Mouse (Mus musculus) embryo, embryonic 11 days (tissue): Measurements from ENCODE around the gene Pla2g15.

ENCODE experiments used
- DNase-seq: peaks from one replicate; pipeline ENCODE4 v3.0.0-alpha.2; 2015

Gene Pla2g15

DNA sequence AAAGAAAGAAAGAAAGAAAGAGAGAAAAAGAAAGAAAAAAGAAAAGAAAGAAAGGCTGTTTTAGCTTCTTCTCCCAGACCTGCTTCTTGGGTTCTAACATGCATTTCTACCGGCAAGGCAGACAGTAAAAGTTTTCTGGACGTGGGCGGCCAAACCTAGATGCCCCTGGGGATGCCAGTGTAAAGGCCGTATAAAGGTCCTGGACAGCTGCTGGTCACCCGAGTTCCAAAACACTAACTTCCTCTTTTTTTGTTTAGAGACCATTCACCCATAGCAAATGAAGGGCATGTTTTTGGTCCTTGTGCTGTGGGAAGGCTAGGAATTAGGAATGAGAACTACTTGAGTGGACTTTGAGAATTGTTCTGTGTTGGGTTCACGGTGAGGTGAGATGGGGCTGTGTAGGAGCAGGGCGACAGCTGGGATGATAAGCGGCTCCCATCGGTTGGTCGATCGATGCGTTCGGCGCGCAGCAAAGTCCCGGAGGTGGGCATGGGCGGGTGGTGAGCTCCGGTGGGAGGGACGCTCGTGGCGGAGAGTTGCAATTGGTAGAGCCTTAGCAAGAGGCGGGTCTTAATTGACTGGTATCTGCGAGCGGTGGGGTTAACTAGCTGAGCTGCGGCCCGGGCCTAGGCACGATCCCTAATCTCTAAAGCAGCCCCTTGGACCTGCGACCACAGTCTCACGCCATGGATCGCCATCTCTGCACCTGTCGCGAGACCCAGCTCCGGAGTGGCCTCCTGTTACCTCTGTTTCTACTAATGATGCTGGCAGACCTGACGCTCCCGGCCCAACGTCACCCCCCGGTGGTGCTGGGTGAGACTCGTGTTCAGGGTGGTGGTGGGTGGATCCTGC is at the start of gene Pla2g15:
Gene Pla2g15 (plus strand): TSS at position 599 of the 852 bp plus-strand sequence.
- peak; percentile 96 for DNase-seq

DNA sequence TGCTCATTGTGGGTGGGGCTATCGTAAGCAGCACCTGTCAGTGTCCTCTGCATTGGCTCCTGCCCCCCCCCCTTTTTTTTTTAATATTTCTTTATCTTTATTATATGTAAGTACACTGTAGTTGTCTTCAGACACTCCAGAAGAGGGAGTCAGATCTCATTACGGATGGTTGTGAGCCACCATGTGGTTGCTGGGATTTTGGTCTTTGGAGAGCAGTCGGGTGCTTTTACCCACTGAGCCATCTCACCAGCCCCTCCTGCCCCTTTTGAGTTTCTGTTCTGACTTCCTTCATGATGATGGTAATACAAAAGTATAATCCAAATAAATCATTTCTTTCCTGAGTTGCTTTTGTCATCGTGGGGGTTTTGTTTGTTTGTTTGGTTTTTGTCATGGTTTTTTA is 47.9 kb upstream of the Pla2g15 start:
- DNase-seq: no peak

- no peak for DNase-seq
Observed at GRCm38 (mm10) chr8:106103888-106104287, 46.3 kb upstream of the Pla2g15 start.

DNA sequence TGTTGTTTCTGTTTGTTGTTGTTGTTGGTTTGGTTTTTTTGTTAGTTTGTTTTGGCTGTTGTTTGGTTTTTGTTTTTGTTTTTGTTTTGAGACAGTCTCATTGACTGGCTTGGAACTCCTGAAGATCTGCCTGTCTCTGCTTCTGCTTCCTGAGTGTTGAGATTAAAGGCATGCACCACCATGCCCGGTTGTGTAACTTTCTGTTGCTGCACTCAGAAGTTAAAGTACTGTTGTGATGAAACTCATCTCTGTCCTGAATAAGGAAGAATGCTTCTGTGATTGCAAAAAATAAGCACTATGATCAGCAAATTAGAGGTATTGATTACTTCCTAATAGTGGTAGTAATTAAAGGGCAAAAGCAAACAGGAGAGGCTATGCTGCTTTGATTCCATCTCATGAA is 44.0 kb upstream of the Pla2g15 start:
- no peak for DNase-seq

GRCm38 (mm10) chr8:106108080-106108479 is 42.1 kb upstream of the Pla2g15 start:
- DNase-seq: no peak

DNA sequence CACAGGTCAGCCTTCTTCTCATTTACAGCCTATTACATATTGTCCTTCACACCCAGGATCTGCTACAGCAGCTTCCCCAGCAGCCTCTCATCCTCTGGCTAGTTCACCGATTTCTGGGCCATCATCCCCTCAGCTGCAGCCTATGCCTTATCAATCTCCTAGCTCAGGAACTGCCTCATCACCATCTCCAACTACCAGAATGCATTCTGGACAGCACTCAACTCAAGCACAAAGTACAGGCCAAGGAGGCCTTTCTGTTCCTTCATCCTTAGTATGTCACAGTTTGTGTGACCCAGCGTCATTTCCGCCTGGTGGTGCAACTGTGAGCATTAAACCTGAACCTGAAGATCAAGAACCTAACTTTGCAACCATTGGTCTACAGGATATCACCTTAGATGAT is 41.5 kb upstream of the Pla2g15 start:
- no peak for DNase-seq

DNA sequence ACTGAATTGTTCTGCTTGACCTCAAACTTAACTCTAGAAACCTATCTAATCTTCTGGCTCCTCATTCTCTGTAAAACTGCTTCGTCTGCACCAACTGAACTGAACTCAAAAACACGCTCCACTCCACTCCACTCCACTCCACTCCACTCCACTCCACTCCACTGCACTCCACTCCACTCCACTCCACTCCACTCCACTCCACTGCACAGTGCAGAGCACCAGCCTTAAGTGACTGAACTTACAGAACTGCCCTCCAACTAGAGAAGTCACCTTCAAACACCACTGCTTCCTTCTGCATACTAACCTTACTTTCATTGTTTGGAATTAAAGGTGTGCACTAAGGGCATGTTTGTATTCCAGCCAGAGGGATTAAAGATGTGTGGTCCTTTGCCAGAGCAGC is 38.2 kb upstream of the Pla2g15 start:
- no peak for DNase-seq

DNA sequence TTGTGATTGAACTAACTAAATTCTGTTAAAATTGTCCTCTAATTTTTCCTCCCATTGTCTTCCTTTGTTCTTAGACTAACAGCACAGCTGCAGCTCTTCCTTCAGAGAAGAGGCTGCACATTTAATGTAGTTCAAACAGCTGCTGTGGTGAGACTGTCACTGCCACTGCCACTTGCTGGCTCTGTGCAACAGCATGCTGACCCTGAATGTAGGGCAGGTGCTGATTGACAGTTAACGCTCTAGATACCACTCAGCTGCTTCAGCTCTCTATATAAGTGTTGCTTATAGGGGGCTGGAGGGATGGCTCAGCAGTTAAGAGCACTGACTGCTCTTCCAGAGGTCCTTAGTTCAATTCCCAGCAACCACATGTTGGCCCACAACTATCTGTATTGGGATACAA is 37.7 kb upstream of the Pla2g15 start:
- DNase-seq: no peak

- DNase-seq: peak; percentile 32
Observed at GRCm38 (mm10) chr8:106115897-106116296, 34.3 kb upstream of the Pla2g15 start.

DNA sequence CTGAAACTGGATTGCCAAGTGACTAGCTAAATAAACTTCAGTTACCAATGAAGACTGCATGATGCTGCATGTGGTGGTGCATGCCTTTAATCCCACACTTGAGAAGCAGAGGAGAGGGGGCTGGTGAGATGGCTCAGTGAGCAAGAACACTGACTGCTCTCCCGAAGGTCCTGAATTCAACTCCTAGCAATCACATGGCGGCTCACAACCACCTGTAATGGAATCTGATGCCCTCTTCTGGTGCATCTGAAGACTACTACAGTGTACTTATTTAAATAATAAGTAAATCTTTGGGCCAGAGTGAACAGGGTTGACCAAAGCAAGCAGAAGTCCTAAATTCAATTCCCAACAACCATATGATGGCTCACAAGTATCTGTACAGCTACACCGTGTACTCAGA is 26.8 kb upstream of the Pla2g15 start:
- no peak for DNase-seq

DNA sequence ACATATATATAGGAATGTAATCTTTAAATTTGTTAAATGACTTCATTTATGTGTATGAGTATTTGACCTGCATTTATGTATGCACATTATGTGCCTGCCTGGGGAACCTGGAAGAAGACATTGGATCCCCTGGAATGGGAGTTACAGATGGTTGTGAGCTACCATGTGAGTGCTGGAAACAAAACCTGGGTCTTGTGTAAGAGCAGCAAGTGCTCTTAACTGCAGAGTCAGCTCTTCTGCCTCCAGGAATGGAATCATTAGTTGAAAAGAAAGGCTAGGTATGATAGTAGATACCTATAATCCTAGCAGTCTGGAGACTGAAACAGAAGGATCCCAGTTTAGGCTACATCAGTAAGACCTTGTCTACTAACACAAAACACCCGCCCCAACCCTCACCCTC is 24.1 kb upstream of the Pla2g15 start:
- DNase-seq: no peak

DNA sequence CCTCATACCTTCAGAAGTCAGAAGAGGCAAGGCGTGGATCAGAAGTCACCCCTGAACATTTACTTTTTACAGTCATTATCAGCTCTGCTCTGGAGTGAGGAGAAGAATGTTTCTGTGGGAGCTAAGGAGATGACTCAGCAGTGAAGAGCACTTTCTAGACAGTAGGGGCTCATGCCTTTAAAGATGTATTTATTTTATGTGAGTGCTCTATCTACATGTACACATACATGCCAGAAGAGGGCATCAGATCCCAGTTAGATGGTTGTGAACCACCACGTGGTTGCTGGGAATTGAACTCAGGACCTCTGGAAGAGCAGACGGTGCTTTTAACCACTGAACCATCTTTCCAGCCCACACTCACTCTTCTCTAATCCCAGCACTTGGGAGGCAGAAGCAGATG is 23.1 kb upstream of the Pla2g15 start:
- no peak for DNase-seq

- no peak for DNase-seq
Observed at GRCm38 (mm10) chr8:106127882-106128410, 22.3 kb upstream of the Pla2g15 start.

DNA sequence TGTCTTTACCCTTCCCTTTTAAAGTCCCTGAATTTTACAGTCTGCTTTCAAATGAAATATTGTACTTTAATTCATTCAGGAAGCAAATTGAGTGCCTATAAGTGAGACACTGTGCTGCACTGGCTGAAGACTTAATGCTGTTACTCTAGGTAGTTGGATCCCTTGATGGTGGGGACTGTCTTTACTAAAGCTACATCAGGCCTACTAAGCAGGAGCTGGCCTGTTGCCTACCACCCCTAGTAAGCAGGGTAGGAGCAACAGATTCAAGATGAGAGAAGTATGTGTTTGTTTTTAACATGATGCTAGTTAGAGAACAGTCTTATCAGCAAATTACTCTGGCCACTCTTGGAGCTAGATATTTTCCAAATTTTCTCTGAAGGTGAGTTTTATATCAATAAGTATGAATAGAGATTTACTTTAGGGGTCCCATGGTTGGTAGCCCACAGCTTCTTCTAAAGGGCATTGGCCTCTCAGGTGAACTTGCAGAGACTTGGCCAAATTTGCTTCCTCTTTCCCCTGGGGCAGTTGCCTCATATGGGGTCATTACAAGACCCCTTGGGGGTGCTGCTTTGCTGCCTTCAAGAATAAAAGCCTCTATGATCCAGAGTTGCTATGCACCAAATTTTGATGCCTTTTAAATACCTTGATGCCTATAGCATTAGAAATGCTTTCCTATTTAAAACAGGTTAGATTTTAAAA is 20.8 kb upstream of the Pla2g15 start:
- no peak for DNase-seq

DNA sequence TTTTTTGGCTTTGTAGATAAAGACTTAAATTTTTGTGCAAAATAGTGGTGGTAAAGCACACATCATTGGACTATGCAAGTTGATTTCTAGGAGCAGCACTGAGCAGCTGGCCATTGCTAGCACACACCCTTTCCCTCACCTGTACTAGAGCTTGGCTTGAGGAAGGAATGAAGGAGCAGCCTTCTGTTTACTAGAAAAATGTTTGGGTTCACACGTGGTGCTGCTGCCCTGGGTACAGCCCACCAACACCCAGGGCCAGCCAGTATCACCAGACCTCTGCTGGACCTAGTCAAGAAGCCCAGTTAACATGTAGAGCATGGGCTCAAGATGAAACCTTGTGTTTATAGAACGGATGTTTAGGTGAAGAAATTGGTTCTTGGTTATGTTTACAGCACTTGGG is 20.2 kb upstream of the Pla2g15 start:
- DNase-seq: no peak

DNA sequence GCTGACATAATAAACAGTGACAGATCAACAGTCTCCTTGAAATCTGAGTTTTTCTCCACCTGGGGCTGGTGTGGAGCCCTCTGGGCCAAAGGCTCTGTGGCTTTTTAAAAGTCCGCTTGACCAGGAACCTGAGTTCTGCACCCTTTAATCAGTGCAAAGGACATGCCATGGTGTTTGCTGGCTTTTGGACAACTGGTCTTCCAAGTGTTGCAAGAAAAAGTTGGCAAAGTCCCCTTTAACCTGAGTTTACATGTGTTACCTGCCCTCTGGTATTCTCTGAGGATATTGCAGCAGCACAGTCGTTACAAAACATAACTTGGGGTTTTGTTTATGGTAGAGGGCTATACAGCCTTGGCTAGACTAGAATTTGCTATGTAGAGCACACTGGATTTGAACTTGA is 19.7 kb upstream of the Pla2g15 start:
- no peak for DNase-seq

DNA sequence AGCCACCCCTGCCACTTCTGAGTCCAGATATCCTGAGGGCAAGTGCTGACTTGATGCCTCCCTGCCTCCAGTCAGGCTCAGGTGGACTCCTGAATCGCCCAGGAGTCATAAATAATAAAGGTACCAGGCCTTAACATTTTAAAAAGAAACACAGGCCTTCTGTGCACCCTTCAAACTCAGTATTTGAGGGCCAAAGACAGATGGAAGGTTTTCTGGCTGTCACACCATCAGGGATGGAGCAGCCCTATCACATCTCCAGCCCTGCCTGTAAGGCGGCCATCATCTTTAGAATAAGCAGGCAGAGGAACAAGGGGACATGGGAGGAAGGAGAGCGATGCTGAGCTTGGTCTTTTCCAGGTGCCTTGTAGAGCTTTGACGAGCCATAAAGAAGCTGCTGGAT is 19.2 kb upstream of the Pla2g15 start:
- no peak for DNase-seq

DNA sequence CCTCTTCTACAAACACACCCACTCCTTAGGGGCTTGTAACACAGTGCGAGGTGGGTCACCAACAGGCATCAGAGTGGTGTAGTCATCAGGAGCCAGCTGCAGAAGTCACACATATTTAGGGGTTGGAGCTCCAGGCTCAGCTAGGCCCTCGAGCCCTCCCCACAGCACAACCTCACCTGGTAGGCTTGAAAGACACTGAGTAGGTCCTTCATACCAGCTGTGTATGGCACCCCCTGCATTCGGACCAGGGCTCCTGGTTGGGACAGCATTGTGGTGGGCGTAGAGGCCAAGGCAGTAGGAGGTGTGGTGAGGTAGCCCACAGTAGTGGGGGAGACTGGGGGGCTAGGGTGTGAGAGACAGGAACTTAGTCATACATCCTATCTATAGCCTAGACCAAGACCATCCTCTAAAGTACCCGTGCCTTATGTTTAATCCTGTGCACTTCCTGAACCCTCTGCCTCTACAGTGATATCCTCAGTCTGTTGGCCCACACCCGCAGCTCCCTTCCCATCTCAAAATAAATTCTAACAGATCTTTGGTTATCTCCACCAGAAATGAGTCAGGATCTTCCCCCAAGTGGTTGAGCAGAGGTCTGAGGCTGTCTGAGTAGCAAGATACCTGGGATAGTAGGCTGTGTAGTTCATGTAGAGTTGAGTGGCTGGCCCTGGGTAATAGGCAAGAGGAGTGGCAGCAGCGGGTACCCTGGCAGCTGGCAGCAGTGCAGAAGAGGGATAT is 18.5 kb upstream of the Pla2g15 start:
- DNase-seq: no peak

GRCm38 (mm10) chr8:106132356-106132755 is 17.8 kb upstream of the Pla2g15 start:
- DNase-seq: no peak

DNA sequence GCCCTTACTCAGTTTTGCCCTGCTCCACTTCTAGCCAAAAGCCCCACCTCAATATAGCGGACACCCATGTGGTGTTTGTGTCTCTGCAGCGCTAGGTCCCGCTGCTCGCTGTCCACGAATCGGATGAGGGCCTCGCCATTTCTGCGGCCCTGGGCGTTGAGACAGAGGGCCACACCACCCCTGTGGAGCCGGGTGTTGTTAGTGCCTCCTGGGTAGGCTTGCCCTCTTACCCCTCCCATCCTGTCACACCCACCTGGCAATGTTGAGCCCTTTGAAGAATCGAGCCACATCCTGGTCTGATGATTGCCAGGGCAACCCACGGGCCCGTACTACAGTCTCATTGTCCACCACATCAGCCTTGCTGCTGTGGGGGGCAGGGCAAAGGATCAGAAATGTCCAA is 16.7 kb upstream of the Pla2g15 start:
- no peak for DNase-seq

DNA sequence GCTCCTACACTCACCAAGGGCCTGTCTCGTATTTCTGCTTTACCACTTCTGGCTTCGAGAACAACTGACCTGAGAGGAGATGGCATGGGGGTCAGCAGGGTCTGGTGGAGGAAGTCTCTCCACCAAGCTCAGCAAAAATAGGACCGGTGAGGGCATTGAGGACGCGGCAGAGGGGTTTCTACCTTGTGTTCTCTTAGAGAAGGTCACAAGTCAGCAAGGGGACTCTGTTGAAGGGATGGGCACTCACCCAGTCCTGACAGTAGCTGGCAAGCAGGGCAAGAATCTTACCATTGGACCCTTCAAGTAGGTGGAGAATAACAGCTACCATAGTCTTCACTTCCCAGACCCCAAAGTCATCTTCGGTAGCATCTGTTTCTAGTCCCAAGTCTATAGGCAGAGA is 16.3 kb upstream of the Pla2g15 start:
- DNase-seq: no peak

DNA sequence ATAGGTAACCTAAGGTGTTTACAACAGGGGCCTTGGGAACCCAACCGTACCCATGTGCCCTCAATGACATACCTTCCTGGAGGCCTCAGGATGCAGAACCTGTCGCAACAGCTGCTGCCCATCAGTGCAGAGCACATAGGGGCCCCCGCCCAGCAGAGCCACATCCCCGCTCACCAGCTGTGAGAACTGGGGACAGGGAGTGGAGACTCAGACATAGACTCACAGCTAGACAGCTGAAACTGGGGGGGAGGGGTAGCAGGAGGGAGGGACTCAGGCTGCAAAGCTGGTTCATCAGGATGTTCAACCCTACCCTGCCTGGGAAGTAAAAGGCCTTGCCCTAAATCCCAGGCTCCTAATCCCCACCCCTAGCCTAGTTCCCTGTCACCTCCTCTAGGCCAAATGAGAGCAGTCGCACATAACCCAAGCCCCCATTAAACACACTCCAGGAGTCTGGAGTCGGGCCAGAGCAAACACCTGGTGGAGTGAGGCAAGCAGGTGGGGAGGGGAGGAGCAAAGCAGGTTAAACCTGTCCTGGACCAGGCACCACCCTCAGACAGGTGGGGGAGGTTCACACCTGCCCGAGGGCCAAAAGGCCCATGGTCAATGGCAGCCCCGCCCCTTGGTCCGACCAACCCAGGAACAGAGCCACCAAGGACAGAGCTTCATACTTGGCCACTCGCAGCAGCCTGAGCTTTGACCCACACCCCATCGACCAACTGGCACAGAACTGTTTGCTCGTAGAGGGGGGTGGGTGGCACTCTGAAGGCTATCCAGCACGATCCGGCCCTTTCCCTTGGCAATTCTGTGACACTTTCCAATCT is 15.2 kb upstream of the Pla2g15 start:
- peak; percentile 17 for DNase-seq

DNA sequence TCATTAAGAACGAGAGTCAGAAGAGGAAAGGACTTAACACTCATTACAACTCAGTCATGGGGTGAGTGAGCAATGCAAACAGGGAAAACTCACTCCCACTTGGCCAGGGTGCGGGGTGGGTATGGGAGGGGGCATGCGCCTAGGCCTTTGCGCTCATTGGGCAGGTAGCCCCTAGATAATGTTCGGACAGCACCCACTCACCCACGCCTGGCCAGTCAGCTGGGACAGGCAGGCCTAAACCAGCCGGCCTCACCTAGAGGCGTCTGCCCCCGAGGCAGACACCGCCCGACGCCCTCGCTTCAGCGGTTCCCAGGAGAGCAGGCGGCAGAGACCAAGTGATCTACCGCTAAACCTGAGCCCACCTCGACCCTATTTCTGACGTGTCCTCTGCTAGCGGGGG is 14.5 kb upstream of the Pla2g15 start:
- DNase-seq: peak; percentile 13
